Mouse (Mus musculus): ENCODE data around the gene Plekha5. TPM values are rescaled to one million over a fixed set of nuclear protein-coding genes. Genes with fewer than 3 reads are reported as not detected.
"Not testable (repeated sequence)": the region's sequence is repeated elsewhere in the genome, so short reads cannot be mapped to it uniquely, and the experiment has no call there.

Gene Plekha5
- total RNA-seq, 2 experiments from 2014 or later = 38.3 to 39.2 TPM

- DNase-seq = no peak
- intact Hi-C loops (cut with DNase I) = no loop called here
Observed at GRCm38 (mm10) chr6:140486685-140487084, 62.8 kb downstream of the Plekha5 start.

GRCm38 (mm10) chr6:140487489-140487888, 63.6 kb downstream of the Plekha5 start:
- intact Hi-C loops (cut with DNase I) = no loop called here
- no peak for DNase-seq

- intact Hi-C loops (cut with DNase I) = no loop called here
- no peak for DNase-seq
Observed at GRCm38 (mm10) chr6:140488673-140489072, 64.8 kb downstream of the Plekha5 start.

GRCm38 (mm10) chr6:140489570-140489969, 65.7 kb downstream of the Plekha5 start:
- DNase-seq = no peak
- intact Hi-C loops (cut with DNase I) = no loop called here

- intact Hi-C loops (cut with DNase I) = no loop called here
- DNase-seq = no peak
Observed at GRCm38 (mm10) chr6:140490220-140490619, 66.4 kb downstream of the Plekha5 start.

- intact Hi-C loops (cut with DNase I) = no loop called here
Observed at GRCm38 (mm10) chr6:140490921-140491537, 67.2 kb downstream of the Plekha5 start.

GRCm38 (mm10) chr6:140492043-140492442, 68.2 kb downstream of the Plekha5 start:
- no peak for DNase-seq
- intact Hi-C loops (cut with DNase I) = no loop called here

More at GRCm38 (mm10) chr6:140490921-140491537, 67.2 kb downstream of the Plekha5 start:
- no peak for DNase-seq

GRCm38 (mm10) chr6:140498074-140498473, 74.2 kb downstream of the Plekha5 start:
- intact Hi-C loops (cut with DNase I) = no loop called here
- no peak for DNase-seq

- DNase-seq = no peak
- intact Hi-C loops (cut with DNase I) = no loop called here
Observed at GRCm38 (mm10) chr6:140498958-140499357, 75.1 kb downstream of the Plekha5 start.

- intact Hi-C loops (cut with DNase I); DNase-seq: not testable (repeated sequence)
Observed at GRCm38 (mm10) chr6:140500829-140501228, 77.0 kb downstream of the Plekha5 start.

GRCm38 (mm10) chr6:140501841-140502240, 78.0 kb downstream of the Plekha5 start:
- DNase-seq = no peak
- intact Hi-C loops (cut with DNase I) = no loop called here

GRCm38 (mm10) chr6:140504796-140505195, 80.9 kb downstream of the Plekha5 start:
- intact Hi-C loops (cut with DNase I) = no loop called here

GRCm38 (mm10) chr6:140507605-140508004, 83.8 kb downstream of the Plekha5 start:
- intact Hi-C loops (cut with DNase I) = no loop called here
- DNase-seq = no peak

More at GRCm38 (mm10) chr6:140504796-140505195, 80.9 kb downstream of the Plekha5 start:
- no peak for DNase-seq

- DNase-seq = no peak
- intact Hi-C loops (cut with DNase I) = no loop called here
Observed at GRCm38 (mm10) chr6:140508475-140509150, 84.8 kb downstream of the Plekha5 start.

GRCm38 (mm10) chr6:140509151-140509530, 85.3 kb downstream of the Plekha5 start:
- DNase-seq = no peak

GRCm38 (mm10) chr6:140512016-140512415, 88.2 kb downstream of the Plekha5 start:
- intact Hi-C loops (cut with DNase I) = no loop called here
- DNase-seq = no peak

More at GRCm38 (mm10) chr6:140509151-140509530, 85.3 kb downstream of the Plekha5 start:
- intact Hi-C loops (cut with DNase I) = no loop called here

GRCm38 (mm10) chr6:140512427-140512826, 88.6 kb downstream of the Plekha5 start:
- no peak for DNase-seq

GRCm38 (mm10) chr6:140514205-140515110, 90.6 kb downstream of the Plekha5 start:
- DNase-seq = peak; percentile 53 to 58
- intact Hi-C loops (cut with DNase I) = no loop called here

More at GRCm38 (mm10) chr6:140512427-140512826, 88.6 kb downstream of the Plekha5 start:
- intact Hi-C loops (cut with DNase I) = no loop called here

- DNase-seq = no peak
- intact Hi-C loops (cut with DNase I) = no loop called here
Observed at GRCm38 (mm10) chr6:140515550-140515949, 91.7 kb downstream of the Plekha5 start.

GRCm38 (mm10) chr6:140516202-140516601, 92.3 kb downstream of the Plekha5 start:
- no peak for DNase-seq
- intact Hi-C loops (cut with DNase I) = no loop called here

GRCm38 (mm10) chr6:140517188-140517587, 93.3 kb downstream of the Plekha5 start:
- intact Hi-C loops (cut with DNase I) = no loop called here
- peak in 1 of 2 experiments; percentile 47 for DNase-seq

Data from heart, postnatal 10 days (tissue).